Mouse (Mus musculus) megakaryocyte, embryonic 14.5 days (primary cell): ENCODE results near the gene Nfic. TPM values are rescaled to one million over a fixed set of nuclear protein-coding genes. Genes with fewer than 3 reads are reported as not detected.

Experiments used
- H3K27me3 ChIP-seq: replicated peaks from 2 replicates; pipeline ENCODE3; 2012; ENCODE audit warnings: inconsistent platforms
- H3K36me3 ChIP-seq: replicated peaks from 2 replicates; pipeline ENCODE3; 2012; ENCODE audit warnings: low read length, inconsistent platforms, mixed read lengths
- H3K4me1 ChIP-seq: 2 replicates; pipeline ENCODE4 v1.6.1; 2012; ENCODE audit warnings: inconsistent platforms
- H3K4me3 ChIP-seq: replicated peaks from 2 replicates; pipeline ENCODE3; 2012; ENCODE audit warnings: moderate library complexity, mild to moderate bottlenecking, inconsistent platforms
- H3K9me3 ChIP-seq: 2 replicates; pipeline ENCODE4 v1.6.1; 2012; ENCODE audit warnings: inconsistent platforms
- FLI1 ChIP-seq: IDR thresholded peaks from 2 replicates; pipeline ENCODE4 v1.6.1; 2012; ENCODE audit warnings: low read length, inconsistent platforms, mixed read lengths
- GATA1 ChIP-seq: IDR thresholded peaks from 3 replicates; pipeline ENCODE4 v1.6.1; 2012; ENCODE audit warnings: mixed read lengths, low read length, inconsistent platforms, borderline replicate concordance
- polyA plus RNA-seq: library from polyadenylated mRNA; stranded (reverse); fragments of >175 nt; gene quantifications from 2 replicates; pipeline ENCODE4 v1.2.3, GENCODE M21; 2012; ENCODE audit warnings: low replicate concordance; ENCODE audit not compliant: insufficient read depth

Nfic gene
- polyA plus RNA-seq, 1 experiment, result 184 TPM

GRCm38 (mm10) chr10:81354738-81355477, 100.5 kb downstream of the Nfic start:
- TF ChIP-seq GATA1, result no peak
- TF ChIP-seq FLI1, result no peak
- Histone ChIP-seq H3K27me3 (no peaks in the 10 kb centered on the region), H3K9me3 (no peaks in the 10 kb centered on the region), H3K4me1 (peaks cover 73% of the 10 kb centered on the region), H3K36me3 (peaks cover 11% of the 10 kb centered on the region), H3K4me3 (no peak overlapping the region)

GRCm38 (mm10) chr10:81351678-81352291, 103.7 kb downstream of the Nfic start:
- peak overlapping the region; percentile 81 for H3K4me3 ChIP-seq

GRCm38 (mm10) chr10:81350351-81351063, 104.9 kb downstream of the Nfic start, which contains the start of gene Hmg20b:
Hmg20b (minus strand) TSS chr10:81350480.
- peaks cover 73% of the 10 kb centered on the region for H3K4me1 ChIP-seq
- TF ChIP-seq FLI1 (no peak), GATA1 (no peak)
- no peaks in the 10 kb centered on the region for H3K27me3 ChIP-seq
- H3K9me3 ChIP-seq, result no peaks in the 10 kb centered on the region
- H3K36me3 ChIP-seq, result peaks cover 35% of the 10 kb centered on the region
- H3K4me3 ChIP-seq, result peak within 1 kb of the TSS; percentile 99

More at GRCm38 (mm10) chr10:81351678-81352291, 103.7 kb downstream of the Nfic start:
- Histone ChIP-seq H3K9me3 (no peaks in the 10 kb centered on the region), H3K36me3 (peaks cover 22% of the 10 kb centered on the region), H3K27me3 (no peaks in the 10 kb centered on the region), H3K4me1 (peaks cover 73% of the 10 kb centered on the region)
- no peak for TF ChIP-seq FLI1
- no peak for TF ChIP-seq GATA1

- Histone ChIP-seq H3K4me3 (peak overlapping the region; percentile 99), H3K9me3 (no peaks in the 10 kb centered on the region), H3K36me3 (peaks cover 39% of the 10 kb centered on the region), H3K4me1 (peaks cover 74% of the 10 kb centered on the region), H3K27me3 (no peaks in the 10 kb centered on the region)
- TF ChIP-seq FLI1, result no peak
- no peak for TF ChIP-seq GATA1
These were observed 105.5 kb downstream of the Nfic start for GRCm38 (mm10) chr10:81349961-81350350.

- H3K36me3 ChIP-seq, result peaks cover 39% of the 10 kb centered on the region
- H3K4me1 ChIP-seq, result peaks cover 73% of the 10 kb centered on the region
- H3K4me3 ChIP-seq, result peak overlapping the region; percentile 99
- no peaks in the 10 kb centered on the region for H3K27me3 ChIP-seq
- H3K9me3 ChIP-seq, result no peaks in the 10 kb centered on the region
- TF ChIP-seq GATA1 (no peak), FLI1 (no peak)
These were observed 106.3 kb downstream of the Nfic start for GRCm38 (mm10) chr10:81349146-81349545.

- peak overlapping the region; percentile 85 for H3K4me3 ChIP-seq
- no peak for TF ChIP-seq GATA1
- no peak for TF ChIP-seq FLI1
- peaks cover 86% of the 10 kb centered on the region for H3K4me1 ChIP-seq
- no peaks in the 10 kb centered on the region for H3K9me3 ChIP-seq
- H3K36me3 ChIP-seq, result peaks cover 39% of the 10 kb centered on the region
- peaks cover 12% of the 10 kb centered on the region for H3K27me3 ChIP-seq
These were observed 108.9 kb downstream of the Nfic start for GRCm38 (mm10) chr10:81346453-81347067.

Other genes with a start within 250 kb of the Nfic start
- not detected in 2 replicates for gene Atcay, start 224.8 kb downstream of the Nfic start, polyA plus RNA-seq
- gene Zfr2, start 222.5 kb downstream of the Nfic start, polyA plus RNA-seq, result 1.4 TPM in 1 of 2 replicates, not detected in the other
- 6.2 and 21.4 TPM in 2 replicates for gene Matk, start 202.7 kb downstream of the Nfic start, polyA plus RNA-seq
- 458 and 769 TPM in 2 replicates for gene Mrpl54, start 188.7 kb downstream of the Nfic start, polyA plus RNA-seq
- gene Apba3, start 188.7 kb downstream of the Nfic start, polyA plus RNA-seq, result 93.1 and 154 TPM in 2 replicates
- gene Tjp3, start 164.1 kb downstream of the Nfic start, polyA plus RNA-seq, result 4.6 and 5.5 TPM in 2 replicates
- 124 and 136 TPM in 2 replicates for gene Pip5k1c, start 162.7 kb downstream of the Nfic start, polyA plus RNA-seq
- gene Cactin, start 134.5 kb downstream of the Nfic start, polyA plus RNA-seq, result 76.5 and 78.5 TPM in 2 replicates
- gene Tbxa2r, start 126.9 kb downstream of the Nfic start, polyA plus RNA-seq, result 87.5 and 153 TPM in 2 replicates
- gene Gipc3, start 112.4 kb downstream of the Nfic start, polyA plus RNA-seq, result 2.9 and 11.0 TPM in 2 replicates
- 302 and 601 TPM in 2 replicates for gene Hmg20b, start 105.2 kb downstream of the Nfic start, polyA plus RNA-seq
- 20.2 and 44.1 TPM in 2 replicates for gene Mfsd12, start 98.1 kb downstream of the Nfic start, polyA plus RNA-seq
- gene 4930404N11Rik, start 89.8 kb downstream of the Nfic start, polyA plus RNA-seq, result 30.6 and 109 TPM in 2 replicates
- gene Fzr1, start 77.1 kb downstream of the Nfic start, polyA plus RNA-seq, result 71.2 and 72.9 TPM in 2 replicates
- 80.4 and 114 TPM in 2 replicates for gene Dohh, start 71.2 kb downstream of the Nfic start, polyA plus RNA-seq
- gene Gm48551, start 71.2 kb downstream of the Nfic start, polyA plus RNA-seq, result 0.89 TPM in 1 of 2 replicates, not detected in the other
- 8.4 TPM in 1 of 2 replicates, not detected in the other for gene Gm48552, start 66.6 kb downstream of the Nfic start, polyA plus RNA-seq
- 4.4 TPM in 1 of 2 replicates, not detected in the other for gene Smim24, start 62.6 kb downstream of the Nfic start, polyA plus RNA-seq
- gene Celf5, start 27.1 kb upstream of the Nfic start, polyA plus RNA-seq, result 1.3 and 3.3 TPM in 2 replicates
- 145 and 508 TPM in 2 replicates for gene Ncln, start 40.8 kb upstream of the Nfic start, polyA plus RNA-seq
- gene S1pr4, start 44.5 kb upstream of the Nfic start, polyA plus RNA-seq, result 7.4 and 9.1 TPM in 2 replicates
- gene Gna15, start 68.6 kb upstream of the Nfic start, polyA plus RNA-seq, result 31.7 and 48.4 TPM in 2 replicates
- gene Gna11, start 89.6 kb upstream of the Nfic start, polyA plus RNA-seq, result 7.3 and 10.2 TPM in 2 replicates
- gene Aes, start 103.9 kb upstream of the Nfic start, polyA plus RNA-seq, result 2,412 and 5,687 TPM in 2 replicates
- gene Tle2, start 118.9 kb upstream of the Nfic start, polyA plus RNA-seq, result 18.9 and 34.3 TPM in 2 replicates
- 69.5 and 166 TPM in 2 replicates for gene Tle6, start 145.4 kb upstream of the Nfic start, polyA plus RNA-seq
- gene BC025920, start 150.6 kb upstream of the Nfic start, polyA plus RNA-seq, result not detected in 2 replicates
- gene Sirt6, start 172.2 kb upstream of the Nfic start, polyA plus RNA-seq, result 121 and 174 TPM in 2 replicates
- 13.7 and 17.3 TPM in 2 replicates for gene Ankrd24, start 172.9 kb upstream of the Nfic start, polyA plus RNA-seq
- 0.19 TPM in 1 of 2 replicates, not detected in the other for gene Gm10778, start 193.4 kb upstream of the Nfic start, polyA plus RNA-seq
- not detected in 2 replicates for gene Zfp433, start 249.2 kb upstream of the Nfic start, polyA plus RNA-seq